Mouse (Mus musculus) hindbrain, embryonic 16.5 days (tissue): ENCODE measurements around the gene Il18r1. TPM values are rescaled to one million over a fixed set of nuclear protein-coding genes. Genes with fewer than 3 reads are reported as not detected.
A peak's percentile ranks its signal among the peaks of the same experiment; 100 is the strongest.

Source experiments
- ATAC-seq: fragments of 200-750 bp; cut with Nextera tagmentation; 2 replicates; pipeline ENCODE4 v1.8.0; 2017; ENCODE audit warnings: moderate TSS enrichment, moderate library complexity
- H3K27ac ChIP-seq: fragments of 300-500 bp; sonication (generic); 2 replicates; pipeline ENCODE4 v1.5.1; 2014; ENCODE audit warnings: low read depth, mild to moderate bottlenecking, control low read depth, low read length, moderate library complexity
- H3K27me3 ChIP-seq: fragments of 300-500 bp; sonication (generic); replicated peaks from 2 replicates; pipeline ENCODE4 v1.6.1; 2014; ENCODE audit warnings: low read length; ENCODE audit not compliant: control insufficient read depth, insufficient read depth
- H3K36me3 ChIP-seq: fragments of 300-500 bp; sonication (generic); 2 replicates; pipeline ENCODE4 v1.6.1; 2014; ENCODE audit warnings: mild to moderate bottlenecking, low read length, moderate library complexity, mixed read lengths; ENCODE audit not compliant: control insufficient read depth, insufficient read depth
- H3K4me1 ChIP-seq: fragments of 300-500 bp; sonication (generic); 2 replicates; pipeline ENCODE4 v1.6.1; 2014; ENCODE audit warnings: low read depth, low read length; ENCODE audit not compliant: control insufficient read depth, insufficient read depth
- H3K4me2 ChIP-seq: fragments of 300-500 bp; sonication (generic); 2 replicates; pipeline ENCODE4 v1.6.1; 2014; ENCODE audit warnings: mild to moderate bottlenecking, low read length, control low read depth, moderate library complexity
- H3K4me3 ChIP-seq: fragments of 300-500 bp; sonication (generic); 2 replicates; pipeline ENCODE4 v1.5.1; 2014; ENCODE audit warnings: mild to moderate bottlenecking, low read length, control low read depth, moderate library complexity
- H3K9ac ChIP-seq: fragments of 300-500 bp; sonication (generic); 2 replicates; pipeline ENCODE4 v1.6.1; 2014; ENCODE audit warnings: low read depth, mild to moderate bottlenecking, control low read depth, low read length, moderate library complexity
- H3K9me3 ChIP-seq: fragments of 300-500 bp; sonication (generic); 2 replicates; pipeline ENCODE4 v1.6.1; 2014; ENCODE audit warnings: mild to moderate bottlenecking, low read length, moderate library complexity; ENCODE audit not compliant: control insufficient read depth
- WGBS: fragments of 180-500 bp; shearing (Covaris S2); extraction: QIAGEN DNeasy Blood & Tissue Kit; methylation state at CpG from one replicate; pipeline ENCODE4 v1.1.7; 2014; 5-methylcytosine and 5-hydroxymethylcytosine counted together
- polyA plus RNA-seq: library from polyadenylated mRNA; unstranded; fragments of >200 nt; fragmentation: Nextera tagmentation; extraction: Ambion mirVana; gene quantifications from 2 replicates; pipeline ENCODE4 v1.2.1, GENCODE M21; 2015

Gene Il18r1
- polyA plus RNA-seq, 1 experiment from 2014 or later, result not detected

DNA sequence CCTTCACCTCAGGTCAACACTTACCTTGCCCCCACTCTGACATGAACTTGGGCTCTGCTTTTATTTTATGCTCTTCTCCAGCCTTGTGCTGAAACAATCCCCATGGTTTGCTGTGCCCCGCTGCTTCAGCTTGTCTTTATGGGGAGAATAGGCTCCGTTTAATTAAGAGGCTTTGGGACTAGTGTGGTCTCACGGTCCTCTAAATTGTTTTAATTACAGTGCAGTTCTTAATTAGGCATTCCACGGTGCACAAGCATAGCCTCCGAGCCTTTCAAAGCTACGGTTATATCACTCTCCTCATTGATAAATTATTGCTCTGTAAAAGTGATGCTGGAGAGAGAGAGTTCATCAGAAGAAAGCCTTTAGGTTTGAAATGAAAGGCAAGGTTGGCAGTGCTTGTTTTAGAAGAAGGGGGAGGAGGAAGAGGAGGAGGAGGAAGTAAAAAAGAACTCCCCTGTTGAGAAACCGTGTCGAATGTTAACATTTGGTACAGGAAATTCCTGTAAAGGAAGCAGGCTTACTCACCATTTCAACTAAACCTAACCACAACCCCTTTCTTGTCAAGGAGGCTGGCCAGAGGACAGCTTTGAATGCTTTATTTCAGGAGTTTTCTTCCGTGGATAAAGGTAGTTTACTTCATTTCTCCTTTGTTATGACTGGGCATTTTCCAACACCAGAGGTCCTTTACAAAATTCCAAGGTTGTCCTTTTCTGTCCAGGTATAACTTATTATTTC is 49.7 kb downstream of the Il18r1 start, which contains the start of gene Il18rap:
TSS of gene Il18rap (plus strand) at position 512 of the 735 bp plus-strand sequence.
- Histone ChIP-seq H3K9me3 (no peaks in the 10 kb centered on the region), H3K4me1 (no peaks in the 10 kb centered on the region), H3K4me2 (no peak within 1 kb of the TSS), H3K4me3 (no peak within 1 kb of the TSS), H3K36me3 (no peaks in the 10 kb centered on the region), H3K27ac (no peak within 1 kb of the TSS), H3K9ac (no peak within 1 kb of the TSS), H3K27me3 (no peaks in the 10 kb centered on the region)
- WGBS, result 38% methylated on average over 9 of the region's 9 CpGs
- no peak for ATAC-seq

DNA sequence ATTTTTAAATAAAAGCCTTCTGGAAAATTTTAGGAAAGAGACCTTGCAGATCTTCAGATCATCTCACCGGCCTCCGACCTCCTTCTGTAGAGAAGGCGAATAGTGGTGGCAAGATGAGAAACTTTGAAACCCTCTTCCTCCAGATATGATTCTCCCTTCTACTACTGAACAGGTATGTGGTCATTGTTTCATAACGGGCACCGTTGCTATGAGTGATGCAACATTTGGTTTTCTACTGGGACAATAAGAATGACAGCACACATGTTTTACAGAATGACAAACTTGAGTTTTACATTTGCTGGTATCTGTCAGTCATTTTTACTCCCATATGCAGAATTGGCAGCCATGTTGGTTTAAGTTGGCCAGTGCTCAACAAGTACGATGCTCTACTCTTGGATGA is 51.0 kb downstream of the Il18r1 start:
- 94% methylated on average over 6 of the region's 6 CpGs for WGBS
- ATAC-seq, result no peak
- H3K9ac ChIP-seq, result no peak overlapping the region

DNA sequence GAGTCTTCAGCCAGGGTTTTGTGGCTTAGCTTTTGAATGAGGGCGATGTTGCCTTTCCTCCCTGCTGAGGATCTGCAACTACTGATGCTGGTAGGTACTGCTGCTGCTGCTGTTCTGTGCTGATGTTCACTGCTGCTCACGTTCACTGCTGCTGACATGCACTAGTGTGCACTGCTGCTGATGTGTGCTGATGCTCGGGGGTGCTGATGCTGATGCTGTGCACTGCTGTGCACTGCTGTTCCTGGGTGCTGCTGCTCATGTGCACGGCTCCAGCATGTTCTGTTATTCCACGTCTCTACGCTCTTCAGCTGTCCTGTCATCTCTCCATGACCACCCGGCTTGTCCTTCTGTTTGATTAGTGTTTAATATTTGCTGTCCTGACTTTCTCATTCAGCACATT is 57.6 kb downstream of the Il18r1 start:
- 83% methylated on average over 7 of the region's 7 CpGs for WGBS
- H3K4me1 ChIP-seq, result no peaks in the 10 kb centered on the region
- ATAC-seq, result no peak
- H3K27ac ChIP-seq, result no peak overlapping the region
- H3K4me3 ChIP-seq, result no peak overlapping the region
- H3K36me3 ChIP-seq, result no peaks in the 10 kb centered on the region
- H3K9me3 ChIP-seq, result no peaks in the 10 kb centered on the region
- H3K27me3 ChIP-seq, result no peaks in the 10 kb centered on the region
- H3K4me2 ChIP-seq, result no peak overlapping the region
- H3K9ac ChIP-seq, result no peak overlapping the region

More for the DNA sequence above, 51.0 kb downstream of the Il18r1 start:
- H3K9me3 ChIP-seq, result no peaks in the 10 kb centered on the region
- no peaks in the 10 kb centered on the region for H3K27me3 ChIP-seq
- no peaks in the 10 kb centered on the region for H3K36me3 ChIP-seq
- H3K4me2 ChIP-seq, result no peak overlapping the region
- H3K4me3 ChIP-seq, result no peak overlapping the region
- H3K27ac ChIP-seq, result no peak overlapping the region
- H3K4me1 ChIP-seq, result no peaks in the 10 kb centered on the region

DNA sequence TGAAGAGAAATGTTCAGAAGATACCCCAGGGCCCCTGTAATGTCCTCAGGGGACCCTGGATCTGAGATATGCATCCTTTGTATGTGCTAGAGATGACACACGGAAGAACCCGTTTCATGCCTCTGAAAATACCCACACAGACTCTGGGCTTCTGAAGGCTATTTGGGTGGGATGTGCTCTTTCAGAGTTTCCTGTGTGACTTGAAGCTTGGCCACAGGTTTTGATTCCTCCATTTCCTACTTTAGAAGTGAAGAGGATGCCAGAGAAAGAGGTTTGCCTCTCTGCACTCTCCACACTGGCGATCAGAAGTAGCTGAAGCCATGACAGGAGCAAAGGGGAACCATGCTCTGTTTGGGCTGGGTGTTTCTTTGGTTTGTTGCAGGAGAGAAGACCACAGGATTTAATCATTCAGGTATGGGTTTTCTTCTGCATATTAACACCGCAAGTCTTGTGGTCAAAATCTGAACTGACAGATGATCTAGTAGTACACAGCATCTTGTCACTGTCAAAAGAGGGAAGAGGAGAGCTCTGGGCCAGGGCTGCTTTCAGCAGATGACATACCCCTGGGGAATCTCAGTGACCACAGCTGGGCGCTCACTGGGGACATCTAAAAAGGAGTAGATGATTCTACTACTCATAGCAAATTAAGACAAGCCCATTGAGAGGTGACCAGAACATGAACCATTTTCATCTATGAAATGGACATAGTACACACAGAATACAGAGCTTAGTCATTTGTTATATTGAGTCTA is 58.8 kb downstream of the Il18r1 start:
- H3K36me3 ChIP-seq, result no peaks in the 10 kb centered on the region
- H3K9ac ChIP-seq, result no peak overlapping the region
- H3K4me1 ChIP-seq, result no peaks in the 10 kb centered on the region
- no peaks in the 10 kb centered on the region for H3K9me3 ChIP-seq
- no peaks in the 10 kb centered on the region for H3K27me3 ChIP-seq
- no peak for ATAC-seq
- WGBS, result 88% methylated on average over 5 of the region's 5 CpGs
- no peak overlapping the region for H3K4me3 ChIP-seq
- H3K4me2 ChIP-seq, result no peak overlapping the region
- H3K27ac ChIP-seq, result no peak overlapping the region

DNA sequence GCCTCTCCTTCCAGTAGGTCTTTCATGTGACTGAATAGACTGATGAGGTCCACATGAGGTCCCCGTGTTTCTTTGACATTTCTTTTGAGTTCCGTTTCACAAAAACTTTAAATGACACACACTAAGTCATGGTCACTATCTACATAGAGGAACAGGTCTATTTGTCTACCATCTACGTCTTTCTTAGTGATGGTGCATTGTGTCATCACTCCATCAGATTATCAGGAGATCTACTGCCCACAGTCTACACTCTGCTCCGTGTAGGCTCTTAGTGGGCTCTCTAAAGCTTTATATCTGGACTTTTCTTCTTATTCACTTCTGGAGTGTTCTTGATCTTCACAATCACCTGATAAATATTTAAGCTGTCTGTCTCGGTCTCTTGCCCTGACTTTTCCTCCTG is 63.9 kb downstream of the Il18r1 start:
- ATAC-seq, result no peak

DNA sequence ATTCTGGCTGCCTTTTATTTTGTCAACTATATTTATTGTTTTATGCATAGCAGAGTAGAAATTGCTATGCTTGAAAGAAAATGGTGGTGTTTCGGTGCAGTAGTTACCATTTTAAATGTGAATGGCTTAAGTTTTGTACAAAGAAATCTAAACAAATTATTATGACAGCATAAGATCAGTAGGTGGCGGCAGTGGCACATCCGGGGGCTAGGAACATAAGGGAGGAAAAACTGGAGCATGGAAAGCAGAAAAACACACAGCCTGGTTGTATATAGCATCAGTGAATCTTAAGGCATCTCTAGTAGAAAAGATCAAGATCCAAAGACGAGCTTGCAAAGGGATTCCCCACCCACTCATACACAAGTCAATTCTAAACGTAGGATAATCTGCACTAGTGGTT is 72.2 kb downstream of the Il18r1 start:
- Histone ChIP-seq H3K27ac (no peak overlapping the region), H3K9me3 (no peaks in the 10 kb centered on the region), H3K9ac (no peak overlapping the region), H3K4me3 (no peak overlapping the region), H3K4me1 (no peaks in the 10 kb centered on the region), H3K4me2 (no peak overlapping the region), H3K27me3 (no peaks in the 10 kb centered on the region), H3K36me3 (no peaks in the 10 kb centered on the region)
- no peak for ATAC-seq
- WGBS, result 85% methylated on average over 5 of the region's 5 CpGs

More for the DNA sequence above, 63.9 kb downstream of the Il18r1 start:
- no peak overlapping the region for H3K9ac ChIP-seq
- no peaks in the 10 kb centered on the region for H3K36me3 ChIP-seq
- H3K4me2 ChIP-seq, result no peak overlapping the region
- H3K4me3 ChIP-seq, result no peak overlapping the region
- WGBS, result 93% methylated on average over 5 of the region's 5 CpGs
- H3K9me3 ChIP-seq, result no peaks in the 10 kb centered on the region
- H3K4me1 ChIP-seq, result no peaks in the 10 kb centered on the region
- H3K27me3 ChIP-seq, result no peaks in the 10 kb centered on the region
- no peak overlapping the region for H3K27ac ChIP-seq

DNA sequence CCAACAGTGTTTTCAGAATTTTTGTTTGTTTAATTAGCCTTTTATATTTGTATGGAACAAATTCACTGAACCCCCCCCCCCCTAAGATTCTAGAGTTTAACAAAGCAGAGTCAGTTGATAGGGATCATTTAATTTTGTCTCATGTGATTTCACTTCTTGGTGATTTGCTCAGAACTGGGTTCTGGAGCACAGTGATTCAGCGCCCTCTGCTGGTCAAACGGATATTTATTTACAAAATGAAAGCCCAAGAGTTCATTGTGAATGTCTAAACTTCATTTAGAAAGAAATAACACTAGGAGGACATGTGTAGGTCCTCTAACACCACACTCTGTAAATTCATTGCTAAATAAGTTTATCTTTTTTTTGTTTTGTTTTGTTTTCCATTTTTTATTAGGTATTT is 79.3 kb downstream of the Il18r1 start:
- Histone ChIP-seq H3K27me3 (no peaks in the 10 kb centered on the region), H3K36me3 (no peaks in the 10 kb centered on the region), H3K4me2 (no peak overlapping the region), H3K27ac (no peak overlapping the region), H3K4me3 (no peak overlapping the region), H3K9me3 (no peaks in the 10 kb centered on the region), H3K9ac (no peak overlapping the region), H3K4me1 (peaks cover 5% of the 10 kb centered on the region; the same call in 1 of the 2 replicates)
- 0 out of 2 replicates have a peak, but pooled peaks have one; percentile 27 for ATAC-seq
- 0% methylated on average over 2 of the region's 2 CpGs for WGBS

DNA sequence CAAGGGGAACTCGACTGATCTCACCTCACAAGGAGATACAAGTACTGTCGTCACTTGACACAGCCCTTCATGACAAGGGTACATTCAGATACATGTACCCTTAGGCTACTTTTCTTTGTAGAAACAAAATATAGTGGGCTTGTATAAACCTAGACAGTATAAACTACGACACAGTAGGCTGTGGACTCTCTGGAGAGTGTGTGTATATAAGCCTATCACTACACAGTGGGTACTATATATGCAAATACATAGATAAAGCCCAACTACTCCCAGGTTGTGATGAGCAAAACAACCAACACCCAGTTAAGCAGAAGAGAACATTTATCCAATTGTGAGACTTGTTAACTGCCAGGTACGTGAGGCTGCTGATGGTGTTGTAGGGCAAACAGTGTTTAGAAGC is 81.3 kb downstream of the Il18r1 start:
- no peak overlapping the region for H3K9ac ChIP-seq
- WGBS, result 71% methylated on average over 4 of the region's 4 CpGs
- no peak overlapping the region for H3K4me2 ChIP-seq
- no peak overlapping the region for H3K27ac ChIP-seq
- H3K36me3 ChIP-seq, result no peaks in the 10 kb centered on the region
- ATAC-seq, result 0 out of 2 replicates have a peak, but pooled peaks have one; percentile 11
- H3K4me1 ChIP-seq, result peaks cover 5% of the 10 kb centered on the region; the same call in 1 of the 2 replicates
- no peaks in the 10 kb centered on the region for H3K9me3 ChIP-seq
- H3K4me3 ChIP-seq, result no peak overlapping the region
- H3K27me3 ChIP-seq, result no peaks in the 10 kb centered on the region

DNA sequence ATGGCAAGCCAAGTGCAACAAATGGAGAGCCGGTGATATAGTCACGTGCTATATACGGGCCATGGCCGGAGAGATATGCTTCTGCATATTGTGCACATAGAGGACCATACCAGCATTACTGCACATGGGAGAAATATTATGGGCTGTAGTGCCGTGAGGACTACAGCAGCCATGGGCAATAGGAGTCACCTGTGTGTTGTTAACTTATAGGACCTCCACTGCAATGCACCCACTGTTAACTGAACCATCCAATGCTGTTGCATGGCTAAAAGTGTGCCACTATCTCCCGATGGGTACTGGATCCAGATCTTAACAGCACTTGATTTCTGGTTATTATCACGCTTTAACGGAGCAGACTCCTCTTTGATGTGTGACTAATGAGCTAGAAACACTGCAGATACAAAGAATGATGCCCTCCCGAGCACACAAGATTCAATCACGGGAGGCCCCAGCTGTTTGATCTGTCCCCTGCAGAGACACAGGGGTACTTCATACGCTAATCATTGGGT is 81.8 kb downstream of the Il18r1 start:
- Histone ChIP-seq H3K36me3 (no peaks in the 10 kb centered on the region), H3K4me1 (peaks cover 5% of the 10 kb centered on the region; the same call in 1 of the 2 replicates), H3K9ac (no peak overlapping the region), H3K27me3 (no peaks in the 10 kb centered on the region), H3K4me2 (peak overlapping the region; percentile 20), H3K9me3 (no peaks in the 10 kb centered on the region), H3K27ac (no peak overlapping the region), H3K4me3 (no peak overlapping the region)
- 48% methylated on average over 11 of the region's 11 CpGs for WGBS
- peak; percentile 69 for ATAC-seq
